Mouse (Mus musculus) kidney, adult 18-20 months (tissue): ENCODE measurements at regions not wholly inside any gene's neighbourhood (a gene's known extent, or its start where the extent isn't known, plus 50 kb on each side); places are given as distances from the start of the nearest gene placed in this dataset.
"Not testable (repeated sequence)": the region's sequence is repeated elsewhere in the genome, so short reads cannot be mapped to it uniquely, and the experiment has no call there.

Source experiments
- DNase-seq: peaks from one replicate; pipeline ENCODE4 v3.0.0; 2021

DNA sequence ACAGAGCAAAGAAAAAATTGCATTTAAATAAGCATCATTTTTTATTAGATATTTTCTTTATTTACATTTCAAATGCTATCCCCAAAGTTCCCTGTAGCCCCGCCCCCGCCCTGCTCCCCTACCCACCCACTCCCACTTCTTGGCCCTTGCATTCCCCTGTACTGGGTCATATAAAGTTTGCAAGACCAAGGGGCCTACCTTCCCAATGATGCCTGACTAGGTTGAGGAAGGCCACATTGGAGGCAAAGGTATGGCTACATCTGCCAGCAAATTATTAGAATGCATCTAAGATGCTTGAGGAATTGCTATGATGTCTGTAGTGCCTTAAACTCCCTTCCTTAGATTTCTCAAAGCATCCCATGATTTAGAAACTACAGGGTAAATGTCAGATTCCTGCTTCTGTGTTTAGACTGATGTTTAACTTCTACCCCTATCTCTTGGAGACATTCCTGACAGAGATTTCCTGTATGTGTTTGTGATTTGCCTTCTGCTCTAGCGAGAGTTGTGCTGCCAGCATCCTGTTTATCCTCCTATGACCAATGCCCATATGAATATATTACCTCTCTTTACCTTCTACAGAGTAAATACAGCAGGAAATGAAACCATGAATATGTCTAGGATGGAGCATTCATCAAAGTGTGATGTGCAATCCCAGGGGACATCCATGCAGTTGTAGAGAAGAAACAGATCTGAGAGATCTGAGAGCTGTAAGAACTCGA lies 956.2 kb downstream of the Diaph3 start:
- no peak for DNase-seq

DNA sequence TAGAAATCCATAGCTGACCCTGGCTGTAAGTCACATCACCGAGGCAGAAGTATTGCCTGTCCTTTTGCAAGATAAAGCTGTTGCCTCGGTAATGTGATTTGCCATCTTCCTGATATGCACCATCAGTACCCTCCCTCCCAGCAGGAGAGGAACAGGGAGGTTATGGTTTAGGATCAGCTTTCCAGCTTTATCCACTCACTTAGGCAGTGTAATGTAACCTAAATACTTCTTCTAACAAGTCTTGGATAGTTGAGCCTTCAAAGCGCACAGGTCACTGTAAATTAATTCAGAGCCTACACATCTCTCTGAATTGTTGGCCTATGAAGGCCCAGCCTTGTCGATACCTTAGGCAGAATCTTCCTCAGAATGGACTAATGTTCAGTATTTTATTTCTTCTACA lies 962.5 kb downstream of the Diaph3 start:
- DNase-seq = no peak

DNA sequence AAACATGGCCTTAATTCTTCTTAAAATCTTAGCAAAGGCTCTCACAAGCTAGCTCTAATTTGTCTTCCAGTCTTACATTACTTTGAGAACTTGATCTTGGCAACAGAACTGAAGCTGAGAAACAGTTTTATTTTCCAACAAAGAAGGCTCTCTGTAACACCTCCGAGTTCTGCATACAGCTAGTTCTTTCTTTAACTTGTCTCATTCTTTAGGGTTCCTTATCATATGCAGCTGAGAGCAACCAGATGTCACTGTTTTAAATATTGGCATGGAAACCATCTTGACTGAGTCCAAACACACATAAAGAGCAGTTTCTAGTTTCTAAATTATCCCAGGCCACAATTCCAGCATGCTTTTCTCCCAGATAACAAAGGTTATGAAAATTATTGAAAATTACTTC lies 969.9 kb downstream of the Diaph3 start:
- no peak for DNase-seq

DNA sequence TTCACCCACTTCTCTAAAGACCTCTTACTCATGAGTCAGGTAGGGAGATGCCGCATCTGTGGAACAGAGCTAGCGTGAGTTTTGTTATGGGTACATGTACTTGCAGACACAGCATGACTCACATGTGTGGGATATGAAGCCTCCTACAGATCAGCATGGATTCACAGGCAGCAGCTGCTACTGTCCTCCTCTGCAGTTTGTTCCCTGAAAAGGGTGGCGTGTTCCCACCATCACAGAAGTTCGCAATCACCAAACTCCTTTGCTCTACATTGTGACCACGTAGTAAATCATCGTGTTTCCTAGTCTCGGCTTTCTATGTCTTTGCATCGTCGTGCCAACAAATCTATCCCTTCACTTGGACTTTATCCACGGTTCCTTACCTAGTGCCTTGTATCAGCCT lies 981.9 kb downstream of the Diaph3 start:
- no peak for DNase-seq

DNA sequence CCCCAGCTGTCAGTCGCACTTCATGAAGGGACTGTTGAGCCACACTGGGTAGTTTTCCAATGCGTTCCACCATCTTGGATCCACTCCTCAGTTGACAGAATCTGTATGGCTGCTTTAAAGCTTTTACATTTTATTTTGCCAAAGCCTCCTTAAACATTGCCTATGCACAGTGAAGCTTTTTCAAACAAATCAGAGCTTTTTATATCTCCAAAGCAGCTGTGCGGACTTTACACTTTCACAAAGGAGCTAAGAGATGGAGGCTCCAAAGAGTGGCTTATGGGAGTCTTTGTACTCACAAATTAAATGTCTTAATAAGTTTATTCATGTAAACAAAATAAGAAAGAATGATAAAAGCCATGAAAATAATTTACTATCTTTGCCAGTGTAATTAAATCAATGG lies 986.3 kb downstream of the Diaph3 start:
- no peak for DNase-seq

DNA sequence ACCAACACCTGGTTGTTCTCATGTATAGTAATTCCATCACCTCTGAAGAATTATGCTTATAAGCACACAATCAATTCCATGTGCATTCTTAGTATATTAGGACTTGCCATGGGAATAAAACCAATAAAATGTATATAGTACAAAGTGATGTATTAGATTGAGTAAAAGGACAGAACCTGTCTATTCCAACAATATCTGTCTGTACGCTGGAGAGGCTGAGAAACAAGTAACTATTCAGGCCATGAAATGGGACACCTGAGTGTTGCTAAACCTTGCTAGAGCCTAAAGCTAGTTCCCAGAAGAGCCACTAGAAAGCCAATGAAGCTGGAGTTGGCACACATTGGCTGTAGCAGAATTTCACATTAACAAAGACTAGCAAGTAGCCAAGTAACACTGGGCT lies 989.8 kb downstream of the Diaph3 start:
- DNase-seq = no peak

DNA sequence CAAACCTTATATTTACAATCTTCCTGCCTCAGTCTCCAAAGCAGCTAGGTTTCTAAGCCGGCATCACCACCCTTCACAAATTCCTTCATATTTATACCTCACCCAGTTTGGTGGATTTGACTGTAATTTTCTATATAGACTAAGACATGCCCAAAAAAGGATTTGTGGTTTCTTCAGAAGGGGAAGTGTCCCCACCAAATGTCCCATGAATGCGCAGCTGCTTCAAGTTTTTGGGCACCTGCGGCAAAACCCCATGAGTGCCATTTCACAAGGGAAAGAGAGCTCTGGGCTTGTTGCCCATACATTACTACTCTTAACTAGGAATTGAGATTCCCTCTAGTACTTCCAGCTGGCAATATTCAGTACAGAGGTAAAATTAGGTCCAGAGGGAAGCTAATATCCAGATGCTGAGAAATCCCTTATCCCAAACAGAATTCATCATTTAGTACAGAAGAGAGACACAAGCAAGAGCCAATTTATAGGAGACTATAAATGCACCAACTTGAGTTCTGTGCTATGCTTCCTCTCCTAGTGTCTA lies 990.6 kb downstream of the Diaph3 start:
- no peak for DNase-seq

DNA sequence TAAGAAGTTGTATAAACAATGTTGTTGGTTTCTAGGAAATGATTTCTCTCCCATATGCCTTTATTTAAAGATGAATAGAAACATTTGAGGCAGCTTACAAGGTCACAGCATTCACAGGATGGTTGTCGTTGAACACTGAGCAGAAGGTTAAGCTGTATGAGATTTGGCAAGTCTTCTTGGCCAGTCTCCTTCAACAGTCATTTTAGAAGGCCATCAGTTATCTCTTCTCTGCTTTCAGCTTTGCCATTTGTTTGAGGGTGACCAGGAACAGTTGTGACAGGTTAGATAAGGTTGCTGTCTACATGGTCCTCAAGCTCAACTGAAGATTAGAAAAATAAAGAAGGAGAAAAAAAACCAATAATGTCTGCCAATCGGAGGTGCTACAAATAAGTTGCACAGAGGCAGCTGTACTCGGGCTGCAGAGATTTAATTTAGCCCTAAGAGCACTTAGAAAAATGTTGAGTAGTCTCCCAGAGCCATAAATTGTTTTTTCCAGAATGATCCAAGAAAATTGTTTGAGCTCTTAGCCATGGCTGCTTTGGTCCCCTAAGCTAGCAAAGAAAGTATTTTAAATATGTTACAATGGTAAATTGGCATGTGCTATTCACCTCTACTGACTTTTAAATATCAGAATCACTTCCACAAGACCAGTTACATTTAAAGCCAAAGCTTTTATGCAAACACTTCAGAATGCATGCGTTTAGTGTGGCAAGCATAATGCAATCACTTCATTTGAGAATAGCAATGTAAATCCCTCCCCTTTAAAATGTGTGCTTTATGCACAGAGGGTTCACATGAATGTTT lies 1025.6 kb downstream of the Diaph3 start:
- no peak for DNase-seq

DNA sequence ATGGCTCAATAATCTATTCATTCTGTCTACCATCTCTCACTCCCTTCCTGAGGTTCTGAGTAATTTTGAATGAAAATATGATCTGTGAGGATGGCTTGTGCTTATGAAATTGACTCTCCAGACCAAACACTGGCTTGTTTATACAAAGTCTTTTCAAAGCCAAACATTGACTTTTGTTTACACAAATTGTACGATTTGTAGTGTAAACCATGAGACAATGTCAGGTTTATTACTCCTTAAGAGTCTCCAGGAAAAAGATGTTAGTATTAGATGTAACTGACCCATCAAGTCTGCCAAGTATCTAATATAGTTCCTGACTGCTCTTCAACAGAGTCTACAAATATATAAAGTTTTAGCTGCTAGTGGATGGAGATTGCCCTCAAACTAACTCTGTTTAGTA lies 1039.5 kb downstream of the Diaph3 start:
- no peak for DNase-seq

DNA sequence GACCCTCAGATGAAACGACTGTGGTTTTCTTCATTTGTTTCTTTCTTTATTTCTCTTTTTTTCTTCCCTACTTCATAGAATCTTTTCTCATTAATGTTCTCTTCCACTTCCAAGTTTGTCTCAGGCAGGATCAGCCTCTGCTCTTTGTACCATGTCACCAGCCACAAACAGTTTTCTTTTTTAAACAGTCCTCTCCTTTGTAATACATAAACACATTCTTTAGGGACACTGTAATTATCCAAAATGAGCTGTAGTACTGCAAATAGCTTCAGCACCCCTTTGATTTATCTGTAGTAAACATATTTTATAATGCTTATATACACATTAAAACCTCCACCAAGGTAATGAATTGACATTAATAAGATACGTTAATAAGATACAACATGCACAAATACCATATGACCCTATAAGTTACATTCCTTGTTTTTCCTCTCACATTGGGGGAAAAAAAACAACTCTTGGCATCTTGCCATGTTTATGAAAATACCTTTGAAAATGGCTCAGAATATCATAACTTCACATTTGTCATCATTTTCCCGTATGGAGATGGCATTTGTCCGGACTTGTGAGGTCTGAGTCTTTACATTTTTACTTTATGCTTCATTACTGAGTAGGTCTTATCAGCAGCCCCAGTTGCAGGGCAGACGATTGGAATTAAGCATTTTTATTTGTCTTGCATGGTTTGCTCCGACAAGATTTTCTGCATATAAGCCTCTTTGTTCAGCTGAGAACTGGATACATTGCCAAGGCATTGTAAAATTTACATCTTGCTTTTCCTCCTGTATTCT lies 1070.5 kb downstream of the Diaph3 start:
- DNase-seq = no peak

DNA sequence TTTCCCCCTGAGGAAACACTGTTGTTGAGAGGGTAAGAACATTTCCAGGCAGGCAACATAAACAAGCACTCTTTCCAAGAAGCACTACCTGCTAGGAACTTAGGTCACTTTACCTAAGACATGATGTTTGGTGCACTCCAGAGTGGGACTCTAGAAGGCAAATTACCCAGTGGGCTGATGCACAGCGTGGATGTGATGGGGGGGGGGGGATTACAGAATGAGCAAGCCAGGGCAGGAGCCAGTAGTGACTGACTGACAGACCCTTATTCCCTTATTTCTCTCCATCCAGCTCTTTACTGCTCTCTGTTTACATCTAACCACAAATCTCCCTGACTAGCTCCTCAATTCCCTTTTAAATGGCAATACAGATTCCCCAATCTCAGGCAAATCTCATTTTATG lies 1071.7 kb downstream of the Diaph3 start:
- no peak for DNase-seq

DNA sequence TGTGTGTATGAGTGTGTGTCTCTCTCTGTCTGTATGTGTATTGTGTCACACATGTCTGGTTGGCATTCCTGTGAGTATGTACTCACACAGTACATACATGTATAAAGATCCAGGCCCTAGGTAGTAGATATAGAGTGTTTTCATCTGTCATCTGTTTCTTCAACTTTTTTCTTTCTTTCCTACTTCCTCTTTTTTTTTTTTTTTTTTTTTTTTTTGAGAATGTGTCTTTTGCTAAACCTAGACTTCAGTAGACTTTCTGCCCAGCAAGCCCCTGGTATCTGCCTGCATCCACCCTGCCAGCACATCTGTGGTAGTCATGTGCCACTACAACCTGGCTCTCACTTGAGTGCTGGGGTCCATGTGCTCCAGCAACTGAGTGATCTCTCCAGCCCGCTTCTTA lies 1073.3 kb downstream of the Diaph3 start:
- no peak for DNase-seq

DNA sequence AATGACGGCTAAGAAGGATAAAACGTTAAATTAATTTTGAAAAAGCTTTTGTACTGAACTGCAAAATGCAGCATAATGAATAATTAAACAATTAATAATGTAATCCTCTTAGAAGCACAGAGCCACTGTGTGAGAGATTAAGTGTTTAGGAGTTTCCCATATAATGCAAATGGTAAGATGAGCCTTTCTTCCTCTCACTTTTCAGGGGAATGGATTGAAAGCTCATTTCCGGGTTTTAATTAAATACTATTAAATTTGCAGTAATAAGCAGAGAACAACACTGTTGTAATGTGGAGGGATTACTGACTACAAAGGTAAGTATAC lies 1077.5 kb downstream of the Diaph3 start:
- no peak for DNase-seq

DNA sequence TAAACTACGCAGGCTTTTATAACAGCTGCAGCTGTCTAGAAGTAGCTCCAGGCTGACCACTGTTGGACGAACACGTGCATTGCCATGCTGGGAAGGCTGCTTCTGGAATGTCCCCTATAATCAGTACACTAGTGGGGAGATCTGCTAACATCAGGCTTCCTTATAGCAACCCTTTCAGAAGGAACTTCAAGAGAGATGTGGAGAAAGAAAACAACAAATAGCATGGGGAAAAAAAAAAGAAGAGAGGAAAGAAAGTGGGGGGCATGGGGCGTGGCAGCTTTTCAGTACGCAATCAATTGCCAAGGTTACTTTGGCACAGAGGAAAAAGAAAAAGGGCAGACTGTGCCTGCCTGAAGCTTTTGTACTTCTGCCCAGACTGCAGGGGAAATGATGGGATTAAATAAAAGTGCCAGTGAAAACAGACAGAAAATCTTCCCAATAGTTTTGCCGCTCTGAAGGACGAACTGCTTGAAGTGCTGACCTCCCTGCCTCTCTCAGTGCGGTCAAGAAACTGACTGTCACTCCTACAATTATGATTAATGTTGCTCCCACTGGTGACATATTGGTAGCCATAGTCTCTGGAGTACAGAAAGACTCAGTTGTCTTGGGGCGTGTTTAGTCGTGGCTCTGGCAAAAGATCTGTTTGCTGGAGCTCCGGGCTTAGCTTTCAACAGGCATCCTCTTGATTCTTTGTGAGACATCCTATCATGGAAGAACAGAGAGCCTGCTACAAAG lies 1078.0 kb downstream of the Diaph3 start:
- DNase-seq = no peak

DNA sequence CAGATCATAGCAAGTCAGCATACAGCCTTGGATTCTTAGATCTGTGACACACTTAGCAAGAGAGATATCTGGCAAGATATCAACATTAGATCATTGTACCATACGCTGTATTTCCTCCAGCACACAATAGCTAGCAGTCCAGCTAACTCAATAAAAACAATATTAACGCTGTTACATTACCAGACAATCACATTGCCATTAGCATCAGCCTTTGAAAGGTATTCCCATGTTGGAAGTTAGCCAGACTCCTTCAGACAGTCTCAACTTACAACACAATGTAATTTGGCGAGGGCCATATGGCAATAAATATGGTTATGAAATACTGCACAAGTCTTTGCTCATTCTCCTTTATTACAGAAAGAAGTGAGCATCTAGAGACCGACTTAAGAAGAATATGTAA lies 1084.0 kb downstream of the Diaph3 start:
- DNase-seq = no peak

DNA sequence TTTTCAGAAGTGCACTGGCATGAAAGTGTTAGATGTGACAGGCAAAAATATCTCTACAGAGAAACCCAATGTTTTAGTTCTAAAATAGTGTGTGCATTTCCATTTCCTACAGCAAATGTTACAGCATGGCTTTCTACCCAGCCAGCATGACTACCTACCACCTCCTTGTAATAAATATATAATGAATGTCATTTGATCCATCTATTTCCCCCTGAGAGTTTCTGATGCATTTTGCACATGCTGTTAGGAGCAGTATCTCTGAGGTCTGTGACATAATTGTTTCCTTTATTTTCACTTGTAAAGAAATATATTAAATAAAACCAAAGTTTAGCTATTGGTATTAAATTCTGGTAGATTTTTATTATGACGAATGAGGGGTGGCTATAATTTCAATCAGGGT lies 1086.4 kb downstream of the Diaph3 start:
- DNase-seq = no peak

DNA sequence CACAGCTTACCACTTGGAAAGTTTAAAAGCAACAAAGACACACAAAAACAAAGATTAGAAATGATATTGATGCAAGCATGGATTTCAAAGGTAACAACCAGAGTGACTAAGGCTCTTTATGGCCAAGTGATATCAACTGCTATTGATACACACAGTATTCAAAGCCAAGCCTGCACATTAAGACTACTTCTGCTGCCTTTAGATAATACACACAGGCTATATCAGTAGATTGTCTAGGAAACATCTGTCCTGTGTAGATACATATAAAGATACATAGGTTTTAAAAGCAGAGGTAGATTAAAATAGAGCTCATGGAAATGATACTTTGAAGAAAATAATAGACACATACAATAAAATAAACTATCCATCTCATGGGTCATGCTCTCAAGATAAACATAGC lies 1111.6 kb downstream of the Diaph3 start:
- DNase-seq = no peak

DNA sequence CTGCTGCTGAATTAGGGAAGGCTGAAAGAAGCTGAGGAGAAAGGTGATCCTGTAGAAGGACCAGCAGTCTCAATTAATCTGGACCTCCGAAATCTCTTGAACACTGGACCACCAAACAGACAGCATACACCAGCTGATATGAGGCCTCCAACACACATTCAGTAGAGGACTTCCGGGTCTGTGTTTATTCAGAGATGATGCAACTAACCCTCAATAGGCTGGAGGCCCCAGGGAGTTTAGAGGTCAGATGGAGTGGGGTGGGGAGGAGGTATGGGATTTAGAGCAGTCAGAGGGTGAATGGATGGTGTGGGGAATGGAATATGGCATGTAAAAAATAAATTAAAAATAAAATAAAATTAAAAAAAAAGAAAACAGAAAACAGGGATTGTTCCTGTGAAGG lies 1123.4 kb downstream of the Diaph3 start:
- not testable (repeated sequence) for DNase-seq
